Mouse (Mus musculus) heart, postnatal 25 days (tissue): Measurements from ENCODE around the gene Hist1h2br. TPM values are rescaled to one million over a fixed set of nuclear protein-coding genes. Genes with fewer than 3 reads are reported as not detected.
"Not testable (repeated sequence)": the region's sequence is repeated elsewhere in the genome, so short reads cannot be mapped to it uniquely, and the experiment has no call there.

Source experiments
- DNase-seq: peaks from one replicate; pipeline ENCODE4 v3.0.0; 2022; ENCODE audit warnings: low spot score
- intact Hi-C: fragments of 180-260 bp; cut with DNase I; formaldehyde crosslinking; loops from one replicate; pipeline ENCODE4 v1.15.1; 2025
- total RNA-seq, 2 experiments: library from RNA; stranded (reverse); gene quantifications; 2 replicates each; pipeline ENCODE4 v1.2.3; 2021

The Hist1h2br gene
- total RNA-seq, 2 experiments from 2014 or later, result 35.6 to 36.4 TPM

GRCm38 (mm10) chr13:21831418-21832394 lies 1.8 kb upstream of the Hist1h2br start, which contains the start of gene Hist1h4n:
Hist1h4n (minus strand) TSS chr13:21832196.
- intact Hi-C loops, result loop anchor here (10.0 kb wide), 1 partner anchor 117 kb away; the partner anchor contains the start of genes Hist1h2ai, Hist1h2bl and Hist1h3h
- DNase-seq, result not testable (repeated sequence)

- DNase-seq, intact Hi-C loops: not testable (repeated sequence)
These were observed 7.0 kb downstream of the Hist1h2br start for GRCm38 (mm10) chr13:21840508-21840907.

GRCm38 (mm10) chr13:21846356-21846755 lies 12.8 kb downstream of the Hist1h2br start:
- DNase-seq, intact Hi-C loops: not testable (repeated sequence)

GRCm38 (mm10) chr13:21847883-21848282 lies 14.3 kb downstream of the Hist1h2br start:
- DNase-seq, result no peak
- intact Hi-C loops, result no loop called here

GRCm38 (mm10) chr13:21850696-21851095 lies 17.2 kb downstream of the Hist1h2br start:
- not testable (repeated sequence) for DNase-seq
- intact Hi-C loops, result loop anchor here (10.0 kb wide), 2 partner anchors 64 to 174 kb away; no protein-coding TSS in a partner anchor

- intact Hi-C loops, result loop anchor here (10.0 kb wide), 2 partner anchors 62 to 172 kb away; no protein-coding TSS in a partner anchor
- DNase-seq, result peak; percentile 8
These were observed 18.8 kb downstream of the Hist1h2br start for GRCm38 (mm10) chr13:21852215-21852945.

- intact Hi-C loops, result loop anchor here (10.0 kb wide), 2 partner anchors 60 to 170 kb away; no protein-coding TSS in a partner anchor
- peak; percentile 25 for DNase-seq
These were observed 21.6 kb downstream of the Hist1h2br start for GRCm38 (mm10) chr13:21855146-21855545.

GRCm38 (mm10) chr13:21855698-21856162 lies 22.2 kb downstream of the Hist1h2br start:
- DNase-seq, result no peak
- intact Hi-C loops, result loop anchor here (10.0 kb wide), 2 partner anchors 59 to 169 kb away; no protein-coding TSS in a partner anchor

- no peak for DNase-seq
- intact Hi-C loops, result no loop called here
These were observed 28.1 kb downstream of the Hist1h2br start for GRCm38 (mm10) chr13:21861608-21862007.

- intact Hi-C loops, result not testable (repeated sequence)
These were observed 32.0 kb downstream of the Hist1h2br start for GRCm38 (mm10) chr13:21865503-21865902.

GRCm38 (mm10) chr13:21880735-21881134 lies 47.2 kb downstream of the Hist1h2br start:
- no peak for DNase-seq
- intact Hi-C loops, result no loop called here

More at GRCm38 (mm10) chr13:21865503-21865902, 32.0 kb downstream of the Hist1h2br start:
- DNase-seq, result not testable (repeated sequence)

GRCm38 (mm10) chr13:21881878-21882669 lies 48.5 kb downstream of the Hist1h2br start:
- DNase-seq, result no peak
- intact Hi-C loops, result no loop called here

- intact Hi-C loops, result no loop called here
These were observed 49.3 kb downstream of the Hist1h2br start for GRCm38 (mm10) chr13:21882760-21883405.

GRCm38 (mm10) chr13:21883407-21883806 lies 49.9 kb downstream of the Hist1h2br start:
- no peak for DNase-seq
- intact Hi-C loops, result no loop called here

More at GRCm38 (mm10) chr13:21882760-21883405, 49.3 kb downstream of the Hist1h2br start:
- DNase-seq, result no peak

- intact Hi-C loops, result no loop called here
- DNase-seq, result no peak
These were observed 51.0 kb downstream of the Hist1h2br start for GRCm38 (mm10) chr13:21884586-21884985.
